Mouse (Mus musculus): Measurements from ENCODE around the gene Cdh15. TPM values are rescaled to one million over a fixed set of nuclear protein-coding genes. Genes with fewer than 3 reads are reported as not detected.

Cdh15 gene
- polyA plus RNA-seq, 1 experiment from 2014 or later: 2.9 TPM

Other genes with a start within 250 kb of the Cdh15 start
- 8.4 and 8.9 TPM in 2 replicates for gene Galns, start 236.5 kb upstream of the Cdh15 start, polyA plus RNA-seq (2015; fragmentation: Nextera tagmentation; extraction: Ambion mirVana)
- gene Trappc2l, start 236.3 kb upstream of the Cdh15 start, polyA plus RNA-seq (2015; fragmentation: Nextera tagmentation; extraction: Ambion mirVana): 93.8 and 101 TPM in 2 replicates
- gene Pabpn1l, start 225.2 kb upstream of the Cdh15 start, polyA plus RNA-seq (2015; fragmentation: Nextera tagmentation; extraction: Ambion mirVana): not detected in 2 replicates
- 17.7 and 17.9 TPM in 2 replicates for gene Cbfa2t3, start 148.9 kb upstream of the Cdh15 start, polyA plus RNA-seq (2015; fragmentation: Nextera tagmentation; extraction: Ambion mirVana)
- gene Acsf3, start 72.5 kb upstream of the Cdh15 start, polyA plus RNA-seq (2015; fragmentation: Nextera tagmentation; extraction: Ambion mirVana): 15.1 and 18.0 TPM in 2 replicates
- gene Ankrd11, start 194.3 kb downstream of the Cdh15 start, polyA plus RNA-seq (2015; fragmentation: Nextera tagmentation; extraction: Ambion mirVana): 23.2 and 25.8 TPM in 2 replicates
- 47.4 and 48.2 TPM in 2 replicates for gene Spg7, start 215.0 kb downstream of the Cdh15 start, polyA plus RNA-seq (2015; fragmentation: Nextera tagmentation; extraction: Ambion mirVana)